Mouse (Mus musculus): ENCODE data around the gene Wdr76. TPM values are rescaled to one million over a fixed set of nuclear protein-coding genes. Genes with fewer than 3 reads are reported as not detected.
A peak's percentile ranks its signal among the peaks of the same experiment; 100 is the strongest.

Wdr76 gene
- polyA plus RNA-seq, 1 experiment: 1.7 TPM

GRCm38 (mm10) chr2:121570999-121571655 lies 64.6 kb downstream of the Wdr76 start:
- no peaks in the 10 kb centered on the region for H3K27me3 ChIP-seq (ENCODE audit: control insufficient read depth, insufficient read depth, low read length)
- no peak for TF ChIP-seq POLR2A (IDR thresholded peaks at IDR 0.05; ENCODE audit: control insufficient read depth, low read depth, low read length)
- TF ChIP-seq CTCF (IDR thresholded peaks at IDR 0.05; ENCODE audit: control insufficient read depth, insufficient read depth, insufficient replicate concordance, low read depth, low read length): no peak
- H3K36me3 ChIP-seq (ENCODE audit: control insufficient read depth, insufficient read depth, low read length): no peaks in the 10 kb centered on the region
- peaks cover 6% of the 10 kb centered on the region for H3K4me1 ChIP-seq (ENCODE audit: control insufficient read depth, insufficient read depth, low read length)
- no peak overlapping the region for H3K27ac ChIP-seq (ENCODE audit: control insufficient read depth, insufficient read depth, low read depth, low read length)
- H3K4me3 ChIP-seq (ENCODE audit: control insufficient read depth, low read depth, low read length): no peak overlapping the region

- TF ChIP-seq POLR2A (IDR thresholded peaks at IDR 0.05; ENCODE audit: control insufficient read depth, low read depth, low read length) (no peak), CTCF (IDR thresholded peaks at IDR 0.05; ENCODE audit: control insufficient read depth, insufficient read depth, insufficient replicate concordance, low read depth, low read length) (peak; percentile 78)
- no peaks in the 10 kb centered on the region for H3K27me3 ChIP-seq (ENCODE audit: control insufficient read depth, insufficient read depth, low read length)
- no peaks in the 10 kb centered on the region for H3K36me3 ChIP-seq (ENCODE audit: control insufficient read depth, insufficient read depth, low read length)
- H3K4me1 ChIP-seq (ENCODE audit: control insufficient read depth, insufficient read depth, low read length): peaks cover 6% of the 10 kb centered on the region
- H3K27ac ChIP-seq (ENCODE audit: control insufficient read depth, insufficient read depth, low read depth, low read length): no peak overlapping the region
- no peak overlapping the region for H3K4me3 ChIP-seq (ENCODE audit: control insufficient read depth, low read depth, low read length)
Measured at GRCm38 (mm10) chr2:121571780-121572179, 65.3 kb downstream of the Wdr76 start.

GRCm38 (mm10) chr2:121574066-121574630 lies 67.6 kb downstream of the Wdr76 start:
- Histone ChIP-seq H3K4me3 (ENCODE audit: control insufficient read depth, low read depth, low read length) (no peak overlapping the region), H3K27ac (ENCODE audit: control insufficient read depth, insufficient read depth, low read depth, low read length) (no peak overlapping the region)

GRCm38 (mm10) chr2:121575741-121576201 lies 69.2 kb downstream of the Wdr76 start:
- no peak for TF ChIP-seq CTCF (IDR thresholded peaks at IDR 0.05; ENCODE audit: control insufficient read depth, insufficient read depth, insufficient replicate concordance, low read depth, low read length)
- TF ChIP-seq POLR2A (IDR thresholded peaks at IDR 0.05; ENCODE audit: control insufficient read depth, low read depth, low read length): no peak
- no peak overlapping the region for H3K27ac ChIP-seq (ENCODE audit: control insufficient read depth, insufficient read depth, low read depth, low read length)
- no peak overlapping the region for H3K4me3 ChIP-seq (ENCODE audit: control insufficient read depth, low read depth, low read length)
- peaks cover 4% of the 10 kb centered on the region for H3K4me1 ChIP-seq (ENCODE audit: control insufficient read depth, insufficient read depth, low read length)
- no peaks in the 10 kb centered on the region for H3K27me3 ChIP-seq (ENCODE audit: control insufficient read depth, insufficient read depth, low read length)
- no peaks in the 10 kb centered on the region for H3K36me3 ChIP-seq (ENCODE audit: control insufficient read depth, insufficient read depth, low read length)

More at GRCm38 (mm10) chr2:121574066-121574630, 67.6 kb downstream of the Wdr76 start:
- Histone ChIP-seq H3K4me1 (ENCODE audit: control insufficient read depth, insufficient read depth, low read length) (peaks cover 4% of the 10 kb centered on the region), H3K27me3 (ENCODE audit: control insufficient read depth, insufficient read depth, low read length) (no peaks in the 10 kb centered on the region), H3K36me3 (ENCODE audit: control insufficient read depth, insufficient read depth, low read length) (no peaks in the 10 kb centered on the region)
- TF ChIP-seq POLR2A (IDR thresholded peaks at IDR 0.05; ENCODE audit: control insufficient read depth, low read depth, low read length): no peak
- no peak for TF ChIP-seq CTCF (IDR thresholded peaks at IDR 0.05; ENCODE audit: control insufficient read depth, insufficient read depth, insufficient replicate concordance, low read depth, low read length)

- H3K4me3 ChIP-seq (ENCODE audit: control insufficient read depth, low read depth, low read length): no peak overlapping the region
- no peak overlapping the region for H3K27ac ChIP-seq (ENCODE audit: control insufficient read depth, insufficient read depth, low read depth, low read length)
- H3K4me1 ChIP-seq (ENCODE audit: control insufficient read depth, insufficient read depth, low read length): no peaks in the 10 kb centered on the region; the same call in 1 of the 2 replicates
- no peaks in the 10 kb centered on the region for H3K27me3 ChIP-seq (ENCODE audit: control insufficient read depth, insufficient read depth, low read length)
- no peaks in the 10 kb centered on the region for H3K36me3 ChIP-seq (ENCODE audit: control insufficient read depth, insufficient read depth, low read length)
- TF ChIP-seq CTCF (IDR thresholded peaks at IDR 0.05; ENCODE audit: control insufficient read depth, insufficient read depth, insufficient replicate concordance, low read depth, low read length) (no peak), POLR2A (IDR thresholded peaks at IDR 0.05; ENCODE audit: control insufficient read depth, low read depth, low read length) (no peak)
Measured at GRCm38 (mm10) chr2:121582809-121583376, 76.4 kb downstream of the Wdr76 start.

- TF ChIP-seq POLR2A (IDR thresholded peaks at IDR 0.05; ENCODE audit: control insufficient read depth, low read depth, low read length): no peak
- TF ChIP-seq CTCF (IDR thresholded peaks at IDR 0.05; ENCODE audit: control insufficient read depth, insufficient read depth, insufficient replicate concordance, low read depth, low read length): no peak
- Histone ChIP-seq H3K4me3 (ENCODE audit: control insufficient read depth, low read depth, low read length) (no peak overlapping the region), H3K4me1 (ENCODE audit: control insufficient read depth, insufficient read depth, low read length) (no peaks in the 10 kb centered on the region; the same call in 1 of the 2 replicates), H3K27ac (ENCODE audit: control insufficient read depth, insufficient read depth, low read depth, low read length) (peak overlapping the region; percentile 32), H3K36me3 (ENCODE audit: control insufficient read depth, insufficient read depth, low read length) (no peaks in the 10 kb centered on the region), H3K27me3 (ENCODE audit: control insufficient read depth, insufficient read depth, low read length) (no peaks in the 10 kb centered on the region)
Measured at GRCm38 (mm10) chr2:121583468-121584116, 77.1 kb downstream of the Wdr76 start.

GRCm38 (mm10) chr2:121584705-121585104 lies 78.2 kb downstream of the Wdr76 start:
- no peaks in the 10 kb centered on the region for H3K36me3 ChIP-seq (ENCODE audit: control insufficient read depth, insufficient read depth, low read length)
- H3K27ac ChIP-seq (ENCODE audit: control insufficient read depth, insufficient read depth, low read depth, low read length): no peak overlapping the region
- H3K4me1 ChIP-seq (ENCODE audit: control insufficient read depth, insufficient read depth, low read length): no peaks in the 10 kb centered on the region; the same call in 1 of the 2 replicates
- no peaks in the 10 kb centered on the region for H3K27me3 ChIP-seq (ENCODE audit: control insufficient read depth, insufficient read depth, low read length)
- H3K4me3 ChIP-seq (ENCODE audit: control insufficient read depth, low read depth, low read length): no peak overlapping the region
- TF ChIP-seq CTCF (IDR thresholded peaks at IDR 0.05; ENCODE audit: control insufficient read depth, insufficient read depth, insufficient replicate concordance, low read depth, low read length): no peak
- no peak for TF ChIP-seq POLR2A (IDR thresholded peaks at IDR 0.05; ENCODE audit: control insufficient read depth, low read depth, low read length)
